Mouse (Mus musculus) midbrain, embryonic 15.5 days (tissue): ENCODE results near the gene Ackr1. TPM values are rescaled to one million over a fixed set of nuclear protein-coding genes. Genes with fewer than 3 reads are reported as not detected.
"Not testable (repeated sequence)": the region's sequence is repeated elsewhere in the genome, so short reads cannot be mapped to it uniquely, and the experiment has no call there.

Experiments
- ATAC-seq: fragments of 200-750 bp; cut with Nextera tagmentation; replicated peaks from 2 replicates; pipeline ENCODE4 v1.8.0; 2017; ENCODE audit warnings: moderate TSS enrichment
- H3K27ac ChIP-seq: fragments of 300-500 bp; sonication (generic); 2 replicates; pipeline ENCODE4 v1.5.1; 2015; ENCODE audit warnings: mild to moderate bottlenecking, inconsistent platforms
- H3K27me3 ChIP-seq: fragments of 300-500 bp; sonication (generic); replicated peaks from 2 replicates; pipeline ENCODE4 v1.6.1; 2015; ENCODE audit warnings: inconsistent platforms
- H3K36me3 ChIP-seq: fragments of 300-500 bp; sonication (generic); replicated peaks from 2 replicates; pipeline ENCODE4 v1.6.1; 2015; ENCODE audit warnings: inconsistent platforms
- H3K4me1 ChIP-seq: fragments of 300-500 bp; sonication (generic); 2 replicates; pipeline ENCODE4 v1.6.1; 2015; ENCODE audit warnings: inconsistent platforms
- H3K4me2 ChIP-seq: fragments of 300-500 bp; sonication (generic); 2 replicates; pipeline ENCODE4 v1.6.1; 2015; ENCODE audit warnings: inconsistent platforms, mild to moderate bottlenecking, moderate library complexity
- H3K4me3 ChIP-seq: fragments of 300-500 bp; sonication (generic); 2 replicates; pipeline ENCODE4 v1.5.1; 2015; ENCODE audit warnings: mild to moderate bottlenecking, inconsistent platforms
- H3K9ac ChIP-seq: fragments of 300-500 bp; sonication (generic); 2 replicates; pipeline ENCODE4 v1.6.1; 2015; ENCODE audit warnings: mild to moderate bottlenecking, inconsistent platforms
- H3K9me3 ChIP-seq: fragments of 300-500 bp; sonication (generic); 2 replicates; pipeline ENCODE4 v1.6.1; 2016; ENCODE audit warnings: inconsistent platforms
- WGBS: fragments of 180-500 bp; shearing (Covaris S2); methylation state at CpG from one replicate; pipeline ENCODE4 v1.1.7; 2015; ENCODE audit warnings: mixed read lengths; 5-methylcytosine and 5-hydroxymethylcytosine counted together
- polyA plus RNA-seq: library from polyadenylated mRNA; unstranded; fragments of >200 nt; fragmentation: Nextera tagmentation; extraction: Ambion mirVana; gene quantifications from 2 replicates; pipeline ENCODE4 v1.2.1, GENCODE M21; 2015

The Ackr1 gene
- polyA plus RNA-seq, 1 experiment from 2014 or later, result 22.4 TPM

GRCm38 (mm10) chr1:173321593-173322248 lies 11.8 kb downstream of the Ackr1 start:
- Histone ChIP-seq H3K36me3 (no peaks in the 10 kb centered on the region), H3K4me1 (no peaks in the 10 kb centered on the region), H3K9me3 (no peaks in the 10 kb centered on the region), H3K9ac (no peak overlapping the region), H3K27ac (no peak overlapping the region), H3K4me3 (no peak overlapping the region), H3K27me3 (no peaks in the 10 kb centered on the region), H3K4me2 (no peak overlapping the region)
- 55% methylated on average over 8 of the region's 8 CpGs for WGBS
- ATAC-seq, result no peak; the same call in 1 of the 2 replicates

- H3K36me3 ChIP-seq, result no peaks in the 10 kb centered on the region
- H3K4me1 ChIP-seq, result no peaks in the 10 kb centered on the region
- ATAC-seq, result no peak
- H3K9me3 ChIP-seq, result no peaks in the 10 kb centered on the region
- H3K9ac ChIP-seq, result no peak overlapping the region
- no peaks in the 10 kb centered on the region for H3K27me3 ChIP-seq
- WGBS, result 90% methylated on average over 2 of the region's 2 CpGs
- no peak overlapping the region for H3K27ac ChIP-seq
- no peak overlapping the region for H3K4me2 ChIP-seq
- no peak overlapping the region for H3K4me3 ChIP-seq
Observed at GRCm38 (mm10) chr1:173317925-173318477, 15.5 kb downstream of the Ackr1 start.

DNA sequence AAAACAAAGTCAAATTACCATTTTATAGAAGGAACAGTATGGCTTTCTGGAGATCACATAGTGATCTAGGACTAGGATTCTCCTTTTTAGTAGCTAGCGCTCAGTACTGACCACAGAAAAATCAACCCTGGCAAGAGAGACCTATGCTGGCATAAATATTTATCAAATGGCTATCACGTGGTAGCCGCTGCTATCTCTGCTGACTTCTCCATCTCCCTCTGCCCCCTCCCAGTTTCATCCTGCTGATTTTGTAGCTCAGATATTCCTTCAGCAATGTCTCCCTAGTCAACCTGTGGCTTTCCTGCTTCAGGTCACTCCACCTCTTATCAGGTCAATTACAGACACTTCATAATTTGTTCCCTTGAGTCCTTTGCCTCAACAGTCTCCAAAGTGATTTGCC lies 17.8 kb downstream of the Ackr1 start:
- no peak overlapping the region for H3K4me2 ChIP-seq
- ATAC-seq, result no peak
- no peaks in the 10 kb centered on the region for H3K9me3 ChIP-seq
- H3K4me1 ChIP-seq, result no peaks in the 10 kb centered on the region
- no peaks in the 10 kb centered on the region for H3K36me3 ChIP-seq
- no peak overlapping the region for H3K27ac ChIP-seq
- WGBS, result 86% methylated on average over 3 of the region's 3 CpGs
- no peak overlapping the region for H3K9ac ChIP-seq
- no peak overlapping the region for H3K4me3 ChIP-seq
- no peaks in the 10 kb centered on the region for H3K27me3 ChIP-seq

DNA sequence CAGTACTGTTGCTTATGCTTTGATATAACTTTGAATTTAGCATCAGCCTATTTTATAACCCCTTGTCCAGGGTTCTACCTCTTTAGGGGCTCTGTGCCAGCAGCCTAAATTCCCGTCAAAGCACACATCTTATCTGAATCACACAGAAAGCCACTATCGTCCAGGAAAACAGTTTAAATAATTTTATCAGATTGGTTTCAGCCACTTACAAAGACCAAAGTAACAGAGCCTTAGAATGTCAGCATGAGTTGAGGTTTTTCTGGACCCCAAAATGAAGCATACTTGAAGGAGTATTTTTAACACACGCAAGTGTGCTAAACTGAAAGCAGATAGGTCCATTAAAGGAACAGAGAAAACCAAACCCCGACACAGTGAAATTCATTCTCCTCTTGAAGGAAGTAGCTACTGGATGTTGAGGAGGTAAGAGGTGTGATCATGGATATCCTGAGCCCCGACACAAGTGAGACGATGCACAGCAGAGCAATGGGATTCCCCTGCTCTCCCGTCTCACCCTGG lies 20.0 kb downstream of the Ackr1 start:
- H3K4me3 ChIP-seq, H3K4me2 ChIP-seq, H3K9me3 ChIP-seq, ATAC-seq, H3K27me3 ChIP-seq, H3K9ac ChIP-seq, H3K36me3 ChIP-seq, H3K4me1 ChIP-seq, H3K27ac ChIP-seq: not testable (repeated sequence)
- 85% methylated on average over 7 of the region's 7 CpGs for WGBS

DNA sequence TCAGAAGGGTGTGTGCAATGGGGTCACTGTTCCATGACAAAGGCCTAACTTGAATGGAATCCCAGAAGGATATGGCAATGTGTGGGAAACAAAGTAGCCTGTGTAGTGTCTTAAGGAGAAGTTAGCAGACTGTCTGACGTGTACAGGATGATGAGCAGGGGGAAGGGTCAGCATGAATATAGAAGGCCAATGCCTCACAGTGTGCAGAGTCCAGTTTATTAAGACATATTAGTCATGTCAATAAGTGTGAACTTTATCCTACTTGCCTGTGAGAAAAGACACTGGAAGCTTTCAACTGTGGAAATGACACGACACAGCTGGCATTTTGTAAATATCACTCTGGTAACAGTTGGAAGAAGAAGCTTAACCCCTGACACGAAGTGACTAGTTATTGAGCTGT lies 30.8 kb downstream of the Ackr1 start:
- not testable (repeated sequence) for H3K4me3 ChIP-seq, H3K27me3 ChIP-seq, H3K4me2 ChIP-seq, ATAC-seq, H3K9ac ChIP-seq, H3K4me1 ChIP-seq, H3K36me3 ChIP-seq, H3K27ac ChIP-seq, H3K9me3 ChIP-seq
- 44% methylated on average over 3 of the region's 3 CpGs for WGBS

Other genes starting within 250 kb of the Ackr1 start
- gene Olfr1408, start 196.4 kb downstream of the Ackr1 start, polyA plus RNA-seq, result not detected in 2 replicates
- gene Olfr1406, start 143.1 kb downstream of the Ackr1 start, polyA plus RNA-seq, result not detected in 2 replicates
- gene Olfr218, start 135.9 kb downstream of the Ackr1 start, polyA plus RNA-seq, result not detected in 2 replicates
- not detected in 2 replicates for gene Olfr1404, start 121.4 kb downstream of the Ackr1 start, polyA plus RNA-seq
- gene Fcer1a, start 106.5 kb downstream of the Ackr1 start, polyA plus RNA-seq, result not detected in 2 replicates
- not detected in 2 replicates for gene Olfr418, start 67.7 kb downstream of the Ackr1 start, polyA plus RNA-seq
- not detected in 2 replicates for gene Mptx2, start 56.0 kb downstream of the Ackr1 start, polyA plus RNA-seq
- 1.5 TPM in 2 replicates for gene Aim2, start 17.1 kb upstream of the Ackr1 start, polyA plus RNA-seq
- gene Cadm3, start 33.9 kb upstream of the Ackr1 start, polyA plus RNA-seq, result 76.6 and 83.1 TPM in 2 replicates
- gene Ifi206, start 157.3 kb upstream of the Ackr1 start, polyA plus RNA-seq, result 0.13 TPM in 1 of 2 replicates, not detected in the other
- gene Ifi214, start 202.2 kb upstream of the Ackr1 start, polyA plus RNA-seq, result 0.04 TPM in 1 of 2 replicates, not detected in the other